Mouse (Mus musculus) ES-Bruce4 (cell line): Measurements from ENCODE around the gene Tanc1. TPM values are rescaled to one million over a fixed set of nuclear protein-coding genes. Genes with fewer than 3 reads are reported as not detected.

ENCODE experiments used
- H3K27ac ChIP-seq: 2 replicates; pipeline ENCODE4 v1.5.1; 2012; ENCODE audit warnings: low read length, inconsistent platforms; ENCODE audit not compliant: insufficient read depth
- H3K27me3 ChIP-seq: 2 replicates; pipeline ENCODE4 v1.6.1; 2012; ENCODE audit warnings: mild to moderate bottlenecking, low read length, inconsistent platforms; ENCODE audit not compliant: control insufficient read depth, poor library complexity, insufficient read depth, severe bottlenecking
- H3K36me3 ChIP-seq: 2 replicates; pipeline ENCODE4 v1.6.1; 2012; ENCODE audit warnings: inconsistent platforms, mild to moderate bottlenecking, low read length, moderate library complexity; ENCODE audit not compliant: control insufficient read depth, poor library complexity, insufficient read depth, severe bottlenecking
- H3K4me1 ChIP-seq: one replicate; pipeline ENCODE4 v1.8.1; 2011; ENCODE audit warnings: low read length; ENCODE audit not compliant: control insufficient read depth, insufficient read depth
- H3K4me3 ChIP-seq: 2 replicates; pipeline ENCODE4 v1.5.1; 2011; ENCODE audit warnings: low read depth, mild to moderate bottlenecking, low read length
- H3K9ac ChIP-seq: 2 replicates; pipeline ENCODE4 v1.6.1; 2012; ENCODE audit warnings: low read depth, mild to moderate bottlenecking, inconsistent platforms; ENCODE audit not compliant: poor library complexity, severe bottlenecking
- H3K9me3 ChIP-seq: replicated peaks from 2 replicates; pipeline ENCODE4 v1.6.1; 2012; ENCODE audit warnings: mild to moderate bottlenecking, low read length, inconsistent platforms; ENCODE audit not compliant: control insufficient read depth, poor library complexity, insufficient read depth, severe bottlenecking
- CTCF ChIP-seq: IDR thresholded peaks from one replicate; pipeline ENCODE4 v1.8.1; 2011; ENCODE audit warnings: low read depth, low read length
- EP300 ChIP-seq: IDR thresholded peaks from 2 replicates; pipeline ENCODE4 v1.6.1; 2011; ENCODE audit warnings: low read depth, low read length; ENCODE audit not compliant: insufficient read depth
- POLR2A ChIP-seq: IDR thresholded peaks from one replicate; pipeline ENCODE4 v1.8.1; 2011; ENCODE audit warnings: low read length; ENCODE audit not compliant: insufficient read depth
- polyA plus RNA-seq: library from polyadenylated mRNA; stranded (reverse); fragments of >200 nt; gene quantifications from 2 replicates; pipeline ENCODE4 v1.2.4, GENCODE M21; 2011; ENCODE audit warnings: low read depth; ENCODE audit not compliant: missing spikeins, insufficient read depth, insufficient read length

Gene Tanc1
- polyA plus RNA-seq, 1 experiment = 62.4 TPM

DNA sequence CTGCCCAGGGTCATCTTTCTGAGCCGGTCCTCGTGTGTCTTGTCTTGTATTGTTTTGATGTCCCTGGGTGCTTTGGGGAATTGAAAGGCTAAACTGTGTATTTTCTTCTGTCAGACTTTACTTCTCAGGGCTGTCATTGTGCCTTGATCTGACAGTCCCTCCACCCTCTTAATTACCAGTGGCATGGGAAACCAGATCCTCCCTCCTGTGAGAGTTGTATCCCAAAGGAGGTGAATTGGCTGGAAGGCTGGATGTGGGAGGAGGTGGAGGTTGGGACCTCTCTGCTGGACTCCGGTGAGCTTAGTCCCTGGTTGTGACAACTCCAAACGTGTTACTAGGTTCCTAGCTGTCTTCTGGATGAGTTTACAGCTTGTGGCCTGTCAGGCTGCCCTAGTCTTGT is 60.2 kb downstream of the Tanc1 start:
- H3K27ac ChIP-seq = no peak overlapping the region

DNA sequence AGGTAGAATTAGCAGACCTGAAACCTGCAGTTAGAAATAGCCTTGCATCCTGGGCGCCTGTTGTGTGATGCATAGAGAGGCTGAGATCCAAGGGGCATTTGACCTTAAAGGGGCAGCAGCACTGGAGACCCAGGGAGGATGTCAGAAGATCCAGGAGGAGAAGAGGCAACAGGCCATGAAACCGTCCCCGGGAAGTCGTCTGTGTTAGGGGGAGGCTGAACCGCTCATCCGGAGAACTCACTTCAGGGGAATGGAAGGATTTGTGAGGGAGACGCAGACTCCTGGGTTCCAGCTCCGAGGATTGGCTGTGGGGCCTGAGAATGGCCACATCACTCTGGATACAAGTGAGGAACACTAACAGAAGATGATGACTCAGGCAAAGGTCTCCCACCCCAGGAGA is 60.8 kb downstream of the Tanc1 start:
- H3K4me3 ChIP-seq = no peak overlapping the region
- H3K9ac ChIP-seq = no peak overlapping the region
- no peaks in the 10 kb centered on the region for H3K27me3 ChIP-seq
- no peak overlapping the region for H3K27ac ChIP-seq
- H3K9me3 ChIP-seq = no peaks in the 10 kb centered on the region
- no peaks in the 10 kb centered on the region for H3K36me3 ChIP-seq
- H3K4me1 ChIP-seq = peaks cover 20% of the 10 kb centered on the region
- TF ChIP-seq POLR2A (no peak), EP300 (no peak), CTCF (no peak)

More for the DNA sequence above, 60.2 kb downstream of the Tanc1 start:
- H3K27me3 ChIP-seq = no peaks in the 10 kb centered on the region
- TF ChIP-seq EP300 = no peak
- no peak for TF ChIP-seq POLR2A
- no peak for TF ChIP-seq CTCF
- no peaks in the 10 kb centered on the region for H3K36me3 ChIP-seq
- H3K4me3 ChIP-seq = no peak overlapping the region
- H3K9me3 ChIP-seq = no peaks in the 10 kb centered on the region
- no peak overlapping the region for H3K9ac ChIP-seq
- H3K4me1 ChIP-seq = peaks cover 20% of the 10 kb centered on the region

DNA sequence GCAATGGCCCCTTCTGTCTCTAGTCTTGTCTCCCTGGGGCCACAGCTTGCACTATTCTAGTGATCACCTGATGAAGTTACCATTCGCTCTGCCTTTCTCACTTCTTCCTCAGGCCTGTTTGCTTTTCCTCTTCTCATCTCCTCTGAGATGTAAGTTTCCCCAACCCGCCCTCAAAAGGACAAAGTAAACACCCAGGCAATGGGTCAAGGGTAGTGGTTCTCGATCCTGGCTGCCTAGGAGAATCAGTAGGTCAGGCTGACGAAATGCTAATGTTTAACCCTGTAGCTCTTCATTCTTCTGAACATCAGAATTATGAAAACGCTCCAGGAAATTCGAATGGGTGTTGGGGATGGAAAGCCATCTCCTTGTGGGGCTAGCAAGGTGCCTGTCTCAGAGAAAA is 61.5 kb downstream of the Tanc1 start:
- Histone ChIP-seq H3K27me3 (no peaks in the 10 kb centered on the region), H3K4me1 (peaks cover 22% of the 10 kb centered on the region), H3K9me3 (no peaks in the 10 kb centered on the region), H3K4me3 (no peak overlapping the region), H3K27ac (peak overlapping the region; percentile 68; the same call in 1 of the 2 replicates), H3K9ac (no peak overlapping the region), H3K36me3 (no peaks in the 10 kb centered on the region)
- TF ChIP-seq EP300 = no peak
- no peak for TF ChIP-seq CTCF
- no peak for TF ChIP-seq POLR2A

DNA sequence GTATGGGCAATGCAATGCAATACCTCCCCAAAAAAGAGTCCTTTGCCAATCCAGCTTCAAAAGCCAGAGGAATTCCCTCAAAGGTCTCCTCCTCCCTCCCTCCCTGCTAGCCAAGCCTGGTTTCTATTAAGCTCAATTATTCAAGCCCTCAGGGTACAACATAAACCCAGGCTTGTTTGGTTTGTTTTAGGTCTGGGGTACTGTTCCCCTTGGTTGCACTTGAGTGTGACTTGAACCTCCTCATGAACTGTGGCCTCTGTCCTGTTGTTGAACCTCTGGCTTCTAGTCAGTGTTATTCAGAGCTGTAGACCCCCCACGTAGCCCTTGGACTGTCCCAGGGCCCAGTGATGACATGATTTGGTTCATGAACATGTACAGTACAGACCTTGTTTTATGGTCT is 62.0 kb downstream of the Tanc1 start:
- Histone ChIP-seq H3K4me3 (no peak overlapping the region), H3K9me3 (no peaks in the 10 kb centered on the region), H3K4me1 (peaks cover 24% of the 10 kb centered on the region), H3K36me3 (no peaks in the 10 kb centered on the region), H3K9ac (no peak overlapping the region), H3K27ac (peak overlapping the region; percentile 68), H3K27me3 (no peaks in the 10 kb centered on the region)
- TF ChIP-seq CTCF (no peak), POLR2A (no peak), EP300 (no peak)

DNA sequence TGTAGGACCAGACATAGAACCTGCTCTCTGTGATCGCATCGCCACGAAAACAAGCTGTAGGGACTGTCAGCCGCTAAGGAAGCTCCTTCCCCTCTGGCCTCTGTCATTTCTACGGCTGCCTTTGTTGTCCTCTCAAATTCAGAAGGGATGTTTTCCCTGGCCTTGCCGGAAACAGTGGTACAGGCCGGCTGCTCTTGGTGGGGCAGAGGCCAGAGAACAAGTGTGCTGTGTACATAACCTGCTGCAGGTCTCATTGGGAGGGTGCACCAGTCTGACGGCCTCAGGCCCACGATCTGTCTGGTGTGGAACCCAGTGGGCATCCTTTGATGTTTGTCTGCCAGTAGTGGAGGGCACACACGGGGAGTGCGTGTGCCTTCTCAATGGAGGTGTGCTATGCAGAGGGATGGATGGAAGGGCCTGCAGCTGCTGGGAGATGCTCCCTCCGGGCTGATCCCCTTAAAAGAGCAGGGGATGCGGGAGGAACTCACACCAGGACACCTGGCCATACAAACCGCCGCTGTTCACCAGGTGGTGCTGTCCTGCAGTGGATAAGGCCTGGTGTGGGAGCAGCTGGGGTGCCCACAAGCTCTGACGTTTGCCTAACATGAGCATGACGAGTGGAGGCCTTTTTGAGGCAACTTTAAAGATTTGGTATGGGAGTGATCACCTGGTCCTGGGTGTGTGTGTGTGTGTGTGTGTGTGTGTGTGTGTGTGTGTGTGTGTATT is 63.6 kb downstream of the Tanc1 start:
- 0 out of 2 replicates have a peak overlapping the region, but pooled peaks have one; percentile 8 for H3K4me3 ChIP-seq
- peak overlapping the region; percentile 38; the same call in 1 of the 2 replicates for H3K27ac ChIP-seq
- H3K36me3 ChIP-seq = no peaks in the 10 kb centered on the region

DNA sequence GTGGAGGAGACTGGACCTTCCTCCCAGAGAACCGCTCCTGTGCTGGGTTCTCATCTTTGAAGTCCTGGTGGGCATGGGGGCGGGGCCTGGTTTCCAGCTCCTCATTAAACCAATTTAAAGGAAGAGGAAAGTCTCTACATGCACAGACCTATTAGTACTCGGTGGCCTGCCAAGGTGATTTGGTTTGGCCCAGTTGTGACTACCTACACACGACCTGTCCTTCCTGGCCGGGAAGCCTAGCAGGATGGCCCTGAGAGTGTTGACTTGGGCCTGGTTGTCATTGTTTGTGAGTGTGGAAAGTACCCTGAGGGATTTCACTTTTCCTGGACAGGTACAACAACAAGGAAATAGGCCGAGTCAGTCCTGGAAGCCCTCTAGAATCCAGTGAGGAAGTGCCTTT is 64.2 kb downstream of the Tanc1 start:
- H3K4me1 ChIP-seq = peaks cover 28% of the 10 kb centered on the region
- peak overlapping the region; percentile 39; the same call in 1 of the 2 replicates for H3K27ac ChIP-seq
- no peaks in the 10 kb centered on the region for H3K27me3 ChIP-seq
- TF ChIP-seq POLR2A (no peak), CTCF (no peak), EP300 (no peak)
- no peak overlapping the region for H3K4me3 ChIP-seq
- H3K9ac ChIP-seq = no peak overlapping the region
- no peaks in the 10 kb centered on the region for H3K9me3 ChIP-seq
- no peaks in the 10 kb centered on the region for H3K36me3 ChIP-seq

More for the DNA sequence above, 63.6 kb downstream of the Tanc1 start:
- H3K27me3 ChIP-seq = no peaks in the 10 kb centered on the region
- TF ChIP-seq POLR2A = no peak
- 0 out of 2 replicates have a peak, but pooled peaks have one; percentile 14 for TF ChIP-seq EP300
- peak; percentile 48 for TF ChIP-seq CTCF
- H3K4me1 ChIP-seq = peaks cover 27% of the 10 kb centered on the region
- H3K9ac ChIP-seq = no peak overlapping the region
- H3K9me3 ChIP-seq = no peaks in the 10 kb centered on the region
